Mouse (Mus musculus) layer of hippocampus, adult 8-10 months (tissue): ENCODE data around the gene Kcnab2. TPM values are rescaled to one million over a fixed set of nuclear protein-coding genes. Genes with fewer than 3 reads are reported as not detected.

Experiments
- DNase-seq, 2 experiments: peaks; one replicate each; pipeline ENCODE4 v3.0.0; 2022; ENCODE audit warnings: low spot score in 2 of 2
- total RNA-seq, 4 experiments: library from RNA; stranded (reverse); gene quantifications; 2 replicates each; pipeline ENCODE4 v1.2.4; 2022

The Kcnab2 gene
- total RNA-seq, 4 experiments from 2014 or later, result 669 to 725 (median 678) TPM

DNA sequence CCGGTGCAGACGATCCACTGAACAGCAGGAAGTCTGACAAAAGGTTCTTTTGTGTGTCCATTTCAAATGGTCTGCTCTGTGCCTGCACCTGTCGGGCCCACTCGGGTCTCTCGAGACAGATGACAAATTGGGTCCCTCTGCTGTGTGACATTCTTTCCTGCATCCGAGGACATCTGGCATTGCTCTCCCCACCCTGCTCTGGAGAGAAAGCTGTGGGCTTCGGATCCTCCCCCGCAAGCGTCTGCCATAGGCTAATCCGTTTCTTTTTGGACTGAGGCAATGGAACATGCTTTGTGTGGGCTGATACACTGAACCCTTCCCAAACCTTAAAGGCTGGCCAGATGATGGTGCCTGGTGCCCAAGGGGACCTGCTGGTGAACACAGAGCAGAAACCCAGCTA is 24.6 kb downstream of the Kcnab2 start:
- peak; percentile 88 to 93 for DNase-seq

DNA sequence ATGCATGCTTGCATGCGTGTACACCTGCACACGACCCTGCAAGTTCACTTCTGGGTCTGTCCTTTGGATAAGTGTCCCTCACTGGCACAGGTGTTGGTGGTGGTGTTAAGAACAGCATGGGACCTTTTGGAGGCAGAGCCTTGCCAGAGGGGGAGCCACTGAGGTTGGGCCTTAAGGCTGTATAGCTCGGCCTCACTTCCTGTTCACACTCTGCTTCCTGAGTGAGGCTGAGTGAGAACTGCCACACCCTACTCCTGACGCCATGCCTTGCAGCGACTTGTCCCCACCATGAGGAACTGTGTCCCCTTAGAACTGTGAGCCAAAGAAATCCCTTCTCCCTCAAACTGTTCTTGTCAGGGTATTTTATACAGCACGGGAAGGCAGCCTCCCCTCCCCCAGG is 26.3 kb downstream of the Kcnab2 start:
- DNase-seq, result no peak

DNA sequence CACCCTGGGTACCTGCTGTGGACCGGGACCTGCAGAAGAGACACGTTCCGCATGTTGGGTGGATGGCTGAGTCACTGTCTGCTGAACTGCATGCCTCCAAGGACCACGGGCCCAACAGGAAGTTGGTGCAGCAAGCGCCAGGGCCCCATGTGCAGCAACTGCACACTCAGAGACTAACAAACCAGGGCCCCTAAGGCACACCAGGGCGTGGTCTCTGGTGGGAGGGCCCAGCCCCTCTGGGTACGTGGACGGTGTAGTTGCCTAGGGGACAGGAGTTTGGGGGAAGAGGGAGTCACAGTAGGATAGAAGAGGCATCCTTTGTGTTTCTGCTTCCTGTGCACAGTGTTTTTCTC is 29.0 kb downstream of the Kcnab2 start:
- no peak for DNase-seq

DNA sequence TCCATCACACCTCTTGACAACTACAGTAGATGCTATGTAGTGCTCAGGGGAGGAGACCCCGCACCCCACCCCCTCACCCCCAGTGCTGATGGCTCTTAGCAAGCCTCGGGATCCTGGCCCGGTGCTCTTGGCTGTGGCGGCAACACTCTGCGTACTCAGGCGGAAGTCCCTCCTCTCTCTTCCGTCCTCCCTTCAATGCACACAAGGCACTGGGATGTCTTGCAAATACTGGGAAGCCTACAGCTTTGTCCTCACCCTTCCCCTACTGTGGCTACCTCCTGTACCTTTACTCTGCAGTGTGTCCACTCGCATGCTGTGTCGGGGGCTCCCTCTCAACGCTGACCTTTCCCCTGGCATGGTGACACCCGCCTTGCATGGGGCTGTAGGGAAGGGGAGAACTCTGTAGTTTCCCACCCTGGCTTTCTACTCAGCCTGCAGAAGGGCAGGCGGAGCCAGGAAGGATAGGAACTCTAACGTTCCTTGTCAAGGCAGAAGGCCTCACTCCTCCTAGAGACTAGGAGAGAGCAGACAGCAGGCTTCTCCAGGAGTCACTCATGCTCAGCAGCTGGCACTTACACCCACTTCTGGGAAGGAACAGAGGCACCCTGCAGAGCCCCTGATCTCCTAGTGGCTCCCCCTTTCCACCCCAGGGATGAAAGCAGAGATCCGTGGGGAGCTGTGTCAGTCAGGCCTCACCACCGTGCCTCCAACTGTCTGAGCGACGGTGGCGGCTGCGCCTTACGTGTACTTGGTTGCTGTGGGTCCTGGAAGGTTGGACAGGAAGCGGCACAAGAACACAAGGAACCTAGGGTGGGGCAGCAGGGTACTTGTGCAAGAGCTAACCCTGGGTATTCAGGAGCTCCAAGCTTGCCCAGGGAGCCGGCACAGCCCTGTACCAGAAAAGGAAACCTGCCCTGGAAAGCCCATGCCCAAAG is 29.7 kb downstream of the Kcnab2 start:
- DNase-seq, result no peak

DNA sequence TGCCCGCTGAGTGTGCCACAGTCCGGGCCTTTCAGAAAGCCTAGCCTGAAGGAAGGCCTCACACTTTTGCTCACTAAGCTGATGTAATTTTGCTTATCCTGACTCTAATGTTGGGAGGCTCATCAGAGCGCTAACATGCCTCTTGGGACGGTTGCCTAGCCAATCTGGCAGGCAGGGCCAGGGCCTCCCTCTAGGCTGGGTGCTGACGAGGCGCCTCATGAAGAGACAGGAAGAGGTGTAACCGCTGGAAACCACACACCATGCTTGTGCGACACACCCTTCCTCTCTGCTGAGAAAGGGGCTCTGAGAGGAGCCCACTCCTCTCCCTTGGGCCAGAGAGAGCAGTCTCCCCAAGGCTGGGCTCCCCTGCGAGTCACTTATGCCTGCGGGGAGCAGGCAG is 31.5 kb downstream of the Kcnab2 start:
- DNase-seq, result no peak

DNA sequence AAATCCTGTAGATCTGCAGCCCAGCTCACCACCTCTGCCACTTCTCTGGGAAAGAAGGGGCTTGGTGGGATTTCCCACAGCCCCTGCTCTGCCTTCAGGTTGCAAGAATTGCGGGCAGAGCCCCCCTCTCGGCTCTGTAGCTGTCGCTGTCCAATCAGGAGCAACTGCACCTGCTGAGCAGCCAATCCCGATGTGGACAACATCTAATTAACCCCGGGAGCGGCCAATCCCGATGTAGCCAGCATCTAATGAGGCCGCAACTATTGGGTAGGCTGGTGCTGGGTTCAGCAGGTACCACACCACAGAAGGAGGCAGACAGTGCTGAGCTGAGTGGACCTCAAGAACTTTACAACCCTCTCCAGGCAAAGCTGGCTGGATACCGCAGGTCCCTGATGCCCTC is 36.1 kb downstream of the Kcnab2 start:
- DNase-seq, result no peak

DNA sequence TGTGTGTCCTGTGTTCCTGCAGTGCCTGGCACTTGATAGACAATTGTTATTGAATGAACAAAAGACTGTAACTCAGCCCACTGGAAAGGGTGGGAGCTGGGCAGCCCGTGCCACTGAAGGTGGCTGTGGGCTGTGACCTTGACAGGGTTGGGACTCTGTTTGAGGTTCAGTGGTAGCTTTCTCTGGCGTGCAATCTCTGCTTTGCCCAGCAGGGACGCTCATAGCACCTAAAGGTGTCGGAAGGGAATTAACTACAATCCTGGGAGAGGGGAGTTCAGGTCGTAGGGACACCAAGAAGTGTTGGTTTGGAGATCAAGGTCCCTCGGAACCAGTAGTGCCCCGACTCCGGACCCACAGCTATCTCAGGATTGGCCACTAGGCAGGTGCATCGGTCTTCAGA is 36.8 kb downstream of the Kcnab2 start:
- DNase-seq, result no peak

DNA sequence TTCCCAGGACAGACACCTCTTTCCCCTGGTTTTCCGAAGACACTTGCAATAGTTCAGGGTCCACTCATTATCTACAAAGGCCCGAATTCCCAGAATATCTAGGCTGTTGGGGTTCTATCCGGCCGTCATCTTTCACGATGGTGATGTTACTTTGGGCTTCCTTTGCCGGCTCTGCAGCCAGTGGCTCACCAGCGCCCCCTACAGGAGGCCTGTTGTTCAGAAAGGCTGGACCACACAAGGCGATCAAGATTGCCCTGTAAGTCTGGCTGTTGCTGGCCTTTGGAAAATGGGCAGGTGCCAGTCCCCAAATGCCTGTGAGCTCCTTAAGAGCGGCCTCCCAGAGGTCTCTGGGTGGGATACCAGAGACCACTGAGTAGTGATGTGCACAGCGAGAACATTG is 42.4 kb downstream of the Kcnab2 start:
- DNase-seq, result peak in 1 of 2 experiments; percentile 77

DNA sequence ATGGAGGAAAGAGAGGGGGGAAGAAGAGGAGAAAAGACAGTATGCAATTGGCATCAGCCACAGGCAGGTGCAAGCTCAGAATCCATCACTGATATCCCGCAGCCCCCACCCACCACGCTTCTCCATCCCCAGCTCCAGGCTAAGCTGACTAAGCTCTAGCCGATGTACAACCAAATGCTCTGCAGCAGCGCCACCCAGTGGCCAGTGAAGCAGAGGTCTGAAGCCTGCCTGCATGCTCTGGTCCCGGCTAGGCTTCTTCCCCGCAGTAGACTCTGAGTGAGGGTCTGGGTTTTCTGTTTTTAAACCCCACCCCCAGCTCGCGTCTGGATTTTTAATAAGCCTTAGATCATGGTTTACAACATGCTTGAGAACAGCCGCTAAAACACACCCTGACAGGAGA is 42.8 kb downstream of the Kcnab2 start:
- peak; percentile 82 to 93 for DNase-seq

DNA sequence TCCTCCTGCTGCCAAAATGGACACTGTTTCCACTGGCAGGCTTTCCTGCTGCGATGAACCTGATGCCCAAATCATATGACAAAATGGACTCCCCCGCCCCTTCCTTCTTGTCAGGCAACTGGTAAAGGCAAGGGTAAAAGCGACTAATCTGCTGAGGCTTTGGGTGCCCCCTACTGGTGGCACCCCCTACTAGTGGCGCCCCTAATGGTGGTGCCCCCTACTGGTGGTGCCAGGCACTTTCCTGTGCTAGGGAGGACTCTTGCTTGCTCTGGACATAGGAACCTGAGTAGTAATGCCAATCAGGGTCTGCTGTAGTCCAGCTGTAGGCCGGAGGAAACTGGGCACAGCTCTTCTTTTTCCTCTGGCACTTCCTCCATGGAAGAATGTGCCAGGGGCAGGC is 45.4 kb downstream of the Kcnab2 start:
- DNase-seq, result peak in 1 of 2 experiments; percentile 59

DNA sequence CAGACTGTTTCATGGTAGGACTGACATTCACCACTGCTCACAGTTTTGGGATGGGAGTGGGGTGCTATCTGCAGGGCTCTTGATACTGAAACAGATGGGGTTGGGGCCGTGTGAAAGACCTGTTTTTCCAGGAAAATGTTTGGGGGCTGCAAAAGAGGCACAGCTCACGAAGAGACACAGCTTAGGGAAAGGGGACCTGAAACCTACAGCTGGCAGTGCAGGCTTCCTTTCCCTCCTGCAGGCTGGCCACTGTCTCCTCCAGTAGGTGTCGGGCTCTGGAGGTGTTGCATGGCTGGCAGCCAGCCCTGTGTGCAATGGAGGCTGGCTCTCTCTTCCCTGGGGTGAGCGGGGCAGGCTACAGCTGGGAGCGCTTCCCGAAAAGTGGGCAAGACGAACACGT is 49.4 kb downstream of the Kcnab2 start:
- DNase-seq, result no peak

DNA sequence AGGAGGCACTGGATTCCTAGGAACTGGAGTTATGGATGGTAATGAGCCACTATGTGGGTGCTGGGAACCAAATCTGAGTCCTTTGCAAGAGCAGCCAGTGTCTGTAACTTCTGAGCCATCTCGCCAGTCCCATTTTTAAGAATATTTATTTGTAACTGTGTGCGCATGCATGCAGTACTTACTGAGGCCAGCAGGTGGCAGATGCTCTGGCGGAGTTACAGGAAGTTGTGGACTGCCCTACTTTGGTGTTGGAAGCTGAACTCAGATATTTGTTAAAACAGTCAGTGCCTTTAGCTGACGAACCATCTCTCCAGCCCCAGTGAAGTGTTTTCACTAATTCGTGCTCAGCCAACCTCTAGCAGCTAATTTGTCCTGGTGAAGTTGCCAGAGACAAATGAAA is 52.7 kb downstream of the Kcnab2 start:
- no peak for DNase-seq

DNA sequence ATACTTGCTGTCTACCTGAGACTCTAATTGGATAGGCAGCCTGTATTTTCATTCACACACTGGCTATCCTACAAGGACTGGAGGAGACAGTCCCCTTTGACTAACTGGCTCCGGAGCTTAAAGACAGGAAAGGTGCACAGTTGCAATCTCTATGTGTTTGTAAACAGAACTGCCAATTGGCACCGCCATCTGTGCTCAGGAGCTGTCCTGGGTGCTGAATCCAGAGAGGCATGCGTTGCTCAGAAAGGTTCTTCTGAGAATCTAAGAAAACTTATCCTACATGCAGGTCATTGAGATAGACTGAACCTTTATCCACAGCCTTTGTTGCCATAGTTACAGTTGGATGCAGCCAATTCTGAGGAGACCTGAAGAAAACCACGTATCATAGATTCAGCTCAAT is 53.3 kb downstream of the Kcnab2 start:
- DNase-seq, result no peak

DNA sequence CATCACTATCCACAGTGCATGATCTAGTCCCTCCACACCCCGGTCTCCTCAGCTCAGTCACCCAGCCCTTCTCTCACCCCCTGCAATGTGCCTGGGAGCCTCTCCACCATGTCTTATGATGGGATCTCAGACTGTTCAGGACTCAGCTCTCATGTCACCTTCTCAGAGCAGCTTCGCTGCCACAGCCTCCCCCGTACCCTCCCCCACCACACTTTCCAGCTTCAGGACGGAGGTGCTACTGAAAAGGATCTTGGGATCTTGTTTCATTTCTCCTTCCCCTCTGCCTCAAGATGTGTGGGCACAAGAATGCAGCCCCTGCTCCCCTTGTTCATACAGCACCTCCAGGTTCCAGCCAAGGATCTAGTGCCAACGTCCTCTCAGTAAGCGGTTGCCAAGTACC is 54.1 kb downstream of the Kcnab2 start:
- no peak for DNase-seq

DNA sequence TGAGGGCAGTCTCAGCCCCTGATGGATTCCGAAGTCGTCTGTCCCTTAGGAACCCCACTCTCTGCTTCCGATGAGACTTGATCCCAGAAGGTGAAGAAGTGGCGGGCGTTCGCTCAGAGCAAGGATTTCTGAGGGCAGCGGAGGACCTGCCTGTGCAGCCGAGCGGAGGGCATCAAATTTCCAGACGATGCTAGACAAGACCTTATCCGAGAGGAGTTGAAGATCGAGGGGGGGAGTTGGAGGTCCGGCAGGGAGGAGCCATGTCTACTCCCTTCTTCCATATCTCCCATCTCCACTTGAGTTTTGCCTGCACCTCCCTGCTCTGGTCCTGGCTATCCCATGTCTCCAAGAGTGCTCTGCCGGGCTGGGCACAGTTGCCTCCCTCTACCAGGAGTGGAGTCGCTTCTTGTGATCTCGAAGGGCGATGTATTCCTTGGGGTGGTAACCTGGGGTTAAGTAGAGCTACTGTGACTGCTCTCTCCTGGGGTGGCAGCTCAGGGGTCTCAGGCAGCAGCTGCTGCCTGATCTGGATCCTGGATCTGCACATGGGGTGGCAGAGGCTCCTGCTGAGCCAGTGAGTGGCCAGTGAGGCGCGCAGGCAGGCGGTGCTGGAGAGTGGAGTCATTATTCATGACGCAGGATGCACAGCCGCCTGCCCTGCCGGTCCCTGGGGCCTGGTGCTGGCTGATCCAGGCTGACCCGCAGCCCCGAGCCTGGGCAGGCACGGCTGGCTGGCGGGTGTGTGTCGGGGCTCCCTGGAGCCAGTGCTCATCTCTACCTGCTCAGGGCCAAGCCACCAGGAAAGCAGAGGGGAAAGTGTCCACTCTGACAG is 59.2 kb downstream of the Kcnab2 start:
- DNase-seq, result no peak

DNA sequence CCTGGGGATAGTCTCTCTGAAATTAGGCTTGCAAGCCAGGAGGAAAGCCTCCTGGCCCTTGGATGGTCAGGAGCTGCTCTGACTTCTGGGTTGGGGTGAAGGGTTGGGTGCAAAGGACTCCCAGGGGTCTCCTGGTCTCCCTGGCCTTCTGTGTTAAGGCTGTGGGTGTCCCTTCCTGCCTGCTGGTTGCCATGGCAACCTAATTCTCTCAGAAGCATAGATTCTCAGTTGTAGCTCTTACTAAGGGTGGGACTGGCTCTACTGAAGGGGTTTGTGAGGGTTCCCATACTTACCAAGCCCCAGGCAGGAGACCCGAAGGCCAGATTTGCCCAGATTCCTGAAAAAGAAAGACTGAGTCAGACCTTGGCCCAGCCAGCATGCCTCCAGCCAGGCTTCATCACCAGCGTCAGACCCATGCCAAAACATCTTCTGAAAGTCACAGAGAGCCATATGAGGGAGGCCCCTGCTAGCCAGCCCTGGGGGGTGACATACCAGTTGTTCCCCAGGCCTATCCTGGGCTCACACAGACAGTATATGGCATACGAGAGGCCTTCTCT is 65.1 kb downstream of the Kcnab2 start:
- no peak for DNase-seq

DNA sequence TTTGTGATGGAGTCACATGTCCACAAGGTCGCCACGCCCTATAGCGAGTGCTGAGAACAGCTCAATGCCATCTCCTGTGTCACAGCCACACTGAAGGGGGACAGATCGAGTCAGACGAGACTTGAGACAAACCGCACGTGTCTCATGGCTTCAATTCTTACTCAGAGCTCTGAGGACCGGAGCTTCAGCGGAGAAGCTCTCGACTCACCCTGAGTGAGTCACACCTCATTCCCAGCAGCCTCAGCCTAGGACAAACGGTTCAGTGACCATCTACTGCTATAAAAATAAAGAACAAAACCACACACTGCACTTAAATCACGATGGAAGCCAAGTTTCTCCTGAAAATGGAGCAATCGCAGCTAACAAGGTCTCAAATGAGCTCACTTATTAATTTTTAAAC is 66.7 kb downstream of the Kcnab2 start:
- no peak for DNase-seq

DNA sequence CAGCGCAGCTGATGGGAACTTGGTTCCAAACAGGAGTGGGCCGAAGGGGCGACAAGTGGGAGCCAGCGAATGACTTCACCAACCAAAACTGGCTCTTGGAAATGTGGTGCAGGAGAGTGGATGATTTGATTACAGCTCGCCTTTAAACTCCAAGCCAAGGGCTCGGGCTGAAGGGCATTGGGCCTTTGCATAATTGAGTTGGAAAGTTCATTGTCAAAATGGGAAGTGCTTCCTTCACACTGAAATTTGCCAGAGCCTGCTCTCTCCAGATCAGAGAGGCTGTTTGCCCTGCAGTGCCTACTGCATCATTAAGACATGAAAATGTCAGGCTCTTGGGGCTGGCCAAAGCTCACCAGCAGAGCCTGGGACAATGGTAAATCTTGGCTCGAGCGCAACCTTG is 71.1 kb downstream of the Kcnab2 start:
- no peak for DNase-seq

DNA sequence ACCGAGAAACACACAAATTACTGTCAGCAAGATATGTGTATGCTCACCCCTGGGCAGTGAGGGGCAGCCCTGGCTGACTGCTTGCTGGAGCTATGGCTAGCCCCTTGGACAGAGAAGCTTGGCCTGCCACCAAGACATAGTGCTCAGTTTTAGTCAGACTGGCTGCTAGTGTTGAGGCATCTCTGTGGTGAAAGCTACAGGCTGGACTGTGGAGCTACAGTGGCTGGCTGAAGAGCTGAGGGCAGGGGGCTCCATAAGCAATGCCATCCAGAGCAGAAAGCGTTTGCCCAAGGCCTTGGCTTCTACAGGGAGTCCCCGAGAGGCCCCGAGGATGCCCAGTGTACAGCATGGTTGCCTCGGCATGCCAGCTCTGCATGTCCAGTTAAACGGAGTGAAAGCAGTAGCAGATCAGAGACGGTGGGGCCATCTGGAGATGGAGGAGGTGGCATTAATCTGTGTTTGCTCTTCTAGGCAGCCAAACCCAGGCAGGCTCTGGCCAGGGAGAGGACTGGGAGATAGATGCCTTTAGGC is 71.9 kb downstream of the Kcnab2 start:
- DNase-seq, result no peak

DNA sequence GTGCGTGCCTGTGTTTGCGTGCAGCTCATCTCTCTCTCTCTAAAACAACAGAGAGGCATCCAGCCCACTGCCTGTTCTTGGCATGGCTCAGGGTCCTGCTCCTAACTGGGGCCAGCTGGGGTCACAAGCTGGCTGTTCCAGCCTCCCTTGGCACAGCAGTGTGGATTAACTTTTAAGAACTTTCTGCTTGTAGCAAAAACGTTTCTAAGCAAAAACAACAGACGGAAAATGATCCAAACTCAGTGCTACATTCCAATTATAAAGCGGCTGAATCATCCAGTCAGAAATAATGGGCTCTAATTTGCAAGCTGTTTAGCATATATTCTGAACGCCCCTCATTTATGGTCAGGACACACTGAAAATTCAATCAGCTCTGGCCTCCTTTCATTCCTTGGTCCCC is 72.5 kb downstream of the Kcnab2 start:
- no peak for DNase-seq

DNA sequence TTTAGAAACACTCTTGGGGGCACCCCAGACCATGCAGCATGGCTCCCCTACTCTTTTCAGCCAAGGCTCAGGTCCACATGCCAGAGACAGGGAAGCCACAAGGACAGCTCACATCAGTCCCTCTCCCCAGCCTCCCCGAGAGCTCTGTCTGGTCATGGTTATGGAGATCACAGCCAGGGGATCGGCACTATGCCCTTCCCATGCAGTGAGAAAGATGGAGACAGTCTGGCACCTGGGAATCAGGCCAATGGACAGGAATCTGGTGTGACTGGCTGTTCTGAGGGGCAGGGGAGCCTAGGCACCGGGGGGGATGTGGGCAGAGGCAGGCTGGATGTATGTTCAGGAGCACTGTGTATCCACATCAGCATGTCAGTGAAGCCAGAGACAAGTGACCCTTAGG is 78.7 kb downstream of the Kcnab2 start:
- DNase-seq, result no peak

DNA sequence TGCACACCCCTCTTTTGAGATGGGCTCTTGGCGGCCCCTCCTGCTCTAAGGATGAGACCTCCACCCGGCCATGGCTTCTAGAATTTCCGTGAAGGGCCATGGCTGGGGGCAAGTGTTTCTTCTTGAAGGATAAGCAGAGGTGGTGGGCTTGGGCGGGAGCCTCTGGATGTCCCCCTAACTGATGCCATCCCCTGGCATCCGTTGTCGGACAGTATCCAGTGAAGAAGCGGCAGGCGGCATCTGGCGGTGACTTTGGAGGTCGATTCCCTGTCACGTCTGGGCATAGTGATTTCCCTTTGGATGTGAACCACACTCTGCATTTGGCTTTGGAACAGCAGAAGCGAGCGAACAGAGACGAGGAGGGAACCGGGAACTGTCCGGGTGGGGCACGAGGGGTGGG is 85.0 kb downstream of the Kcnab2 start:
- no peak for DNase-seq
